Mouse (Mus musculus) stomach, postnatal 0 days (tissue): ENCODE data around the gene 4930470P17Rik.

ENCODE experiments used
- CTCF ChIP-seq: IDR thresholded peaks from 2 replicates; pipeline ENCODE4 v1.5.1; 2016; ENCODE audit warnings: antibody characterized with exemption, low read depth, mild to moderate bottlenecking, moderate library complexity
- EP300 ChIP-seq: optimal IDR thresholded peaks from 2 replicates; pipeline ENCODE3; 2016; ENCODE audit warnings: antibody characterized with exemption

DNA sequence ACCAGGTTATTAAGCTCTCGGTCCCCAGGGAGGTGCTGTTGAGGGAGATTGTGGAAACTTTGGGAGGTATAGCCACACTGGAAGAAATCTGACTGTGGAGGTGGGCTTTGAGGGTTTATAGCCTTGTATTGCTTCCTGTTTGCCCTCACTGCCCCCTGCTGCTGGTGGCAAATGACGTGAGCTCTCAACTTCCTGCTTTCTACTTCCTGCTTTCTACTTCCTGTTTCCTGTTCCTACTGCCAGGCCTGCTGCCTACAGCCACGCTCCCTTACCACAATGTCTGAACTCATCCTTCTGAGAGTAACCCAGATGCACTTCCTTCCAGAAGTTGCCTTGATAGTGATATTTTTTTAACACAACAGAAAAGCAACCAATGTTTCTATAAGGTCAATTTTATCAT is 24.3 kb downstream of the 4930470P17Rik start:
- TF ChIP-seq CTCF = no peak
- no peak for TF ChIP-seq EP300
